Mouse (Mus musculus): ENCODE data around the gene Ang.

The Ang gene

GRCm38 (mm10) chr14:51129624-51129975 is 38.6 kb downstream of the Ang start:
- DNase-seq: peak in 1 of 2 experiments; percentile 11

- DNase-seq: peak in 1 of 2 experiments; percentile 10
These were observed 39.5 kb downstream of the Ang start for GRCm38 (mm10) chr14:51130315-51130940.

DNA sequence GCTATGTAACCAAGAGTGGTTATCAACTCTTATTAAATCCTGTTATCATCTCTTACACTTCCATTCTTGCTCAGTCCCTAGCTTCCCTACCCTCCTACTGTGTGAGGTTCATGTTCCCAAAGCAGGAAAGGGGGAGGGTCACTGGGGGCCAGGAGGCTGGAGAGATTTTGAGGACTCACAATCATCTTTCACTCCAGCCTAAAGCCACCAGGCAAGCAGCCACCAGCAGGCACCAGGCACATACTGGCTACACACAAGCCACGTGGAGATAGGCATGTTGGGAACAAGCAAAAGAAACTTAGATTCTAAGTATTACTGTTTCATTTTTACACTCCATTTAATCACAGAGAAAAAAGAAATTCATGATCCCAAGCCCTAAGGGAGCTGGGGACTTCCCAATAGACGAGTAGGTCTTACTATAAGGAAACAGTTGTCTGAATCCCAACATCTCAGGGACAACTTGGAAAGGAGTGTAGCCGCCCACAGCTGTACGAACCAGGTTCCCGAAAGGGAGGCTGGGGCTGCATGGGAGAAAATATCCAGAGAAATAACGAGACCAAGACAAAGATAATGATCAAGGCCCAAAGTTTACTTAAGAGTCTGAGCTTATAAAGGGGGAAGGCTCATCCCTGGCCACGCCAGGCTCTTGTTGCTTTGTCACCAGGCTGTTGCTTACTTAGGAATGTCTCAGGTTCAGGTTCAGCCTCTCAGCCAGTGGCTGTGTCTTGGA is 40.3 kb downstream of the Ang start:
- no peak for DNase-seq

- peak; percentile 20 to 22 for DNase-seq
These were observed 41.4 kb downstream of the Ang start for GRCm38 (mm10) chr14:51132372-51132771.

- DNase-seq: no peak
These were observed 49.4 kb downstream of the Ang start for GRCm38 (mm10) chr14:51140342-51140741.

DNA sequence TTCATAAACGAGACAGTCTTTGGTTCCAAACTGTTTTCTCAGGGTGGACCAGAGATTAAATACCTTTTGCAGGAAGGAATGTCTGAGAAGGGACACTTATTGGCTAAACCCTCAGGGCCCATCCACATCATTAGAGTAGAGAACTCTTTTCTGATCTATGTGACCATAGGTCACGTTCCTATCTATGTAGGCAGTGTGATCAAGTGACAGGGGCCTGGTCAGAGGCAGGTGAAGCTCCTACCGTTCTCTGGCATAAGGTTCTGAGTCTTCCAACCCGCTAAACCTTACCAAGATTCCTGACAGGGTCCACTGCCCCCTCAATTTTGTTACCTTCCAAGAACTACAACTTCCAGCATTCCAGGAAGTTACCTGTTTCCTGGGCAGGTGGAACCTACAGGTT is 51.2 kb downstream of the Ang start:
- no peak for DNase-seq

DNA sequence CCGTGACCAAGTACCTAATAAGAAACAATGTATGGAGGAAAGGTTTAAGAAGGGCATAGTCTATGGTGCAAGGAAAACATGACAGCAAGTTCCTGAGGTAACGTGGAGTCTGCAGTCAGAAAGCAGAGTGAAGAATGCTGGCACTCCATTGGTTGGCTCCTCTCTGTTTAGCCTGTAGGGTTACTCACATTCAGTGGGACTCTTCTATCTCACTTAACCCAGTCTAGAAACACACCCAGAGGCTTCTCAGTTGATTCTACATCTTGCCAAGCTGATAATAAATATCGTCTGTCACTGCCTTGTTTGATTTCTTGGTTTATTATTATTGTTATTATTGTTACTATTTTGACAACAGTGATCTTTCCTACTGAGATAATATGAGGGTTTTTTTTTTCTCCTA is 51.6 kb downstream of the Ang start:
- DNase-seq: no peak

- no peak for DNase-seq
These were observed 52.3 kb downstream of the Ang start for GRCm38 (mm10) chr14:51143287-51143686.

- DNase-seq: no peak
These were observed 53.0 kb downstream of the Ang start for GRCm38 (mm10) chr14:51143937-51144336.

- DNase-seq: no peak
These were observed 53.5 kb downstream of the Ang start for GRCm38 (mm10) chr14:51144451-51144850.

DNA sequence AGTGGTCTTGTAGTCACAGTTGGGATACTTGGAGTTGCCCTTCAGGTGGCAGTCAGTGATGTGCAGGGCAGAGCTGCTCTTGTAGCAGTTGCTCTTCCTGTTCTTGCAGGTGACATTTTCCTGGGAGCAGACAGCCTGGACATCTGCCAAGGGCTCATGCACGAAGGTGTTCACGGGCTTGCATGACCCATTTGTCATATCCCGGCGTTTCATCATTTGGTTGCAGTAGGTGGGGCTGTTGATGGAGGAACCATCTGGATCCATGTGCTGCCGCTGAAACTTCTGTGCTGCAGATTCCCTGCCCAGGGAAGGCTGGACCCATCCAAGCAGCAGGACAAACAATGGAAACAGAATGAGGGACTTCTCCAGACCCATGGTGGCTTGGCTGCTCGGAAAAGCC is 54.6 kb downstream of the Ang start:
- DNase-seq: no peak

DNA sequence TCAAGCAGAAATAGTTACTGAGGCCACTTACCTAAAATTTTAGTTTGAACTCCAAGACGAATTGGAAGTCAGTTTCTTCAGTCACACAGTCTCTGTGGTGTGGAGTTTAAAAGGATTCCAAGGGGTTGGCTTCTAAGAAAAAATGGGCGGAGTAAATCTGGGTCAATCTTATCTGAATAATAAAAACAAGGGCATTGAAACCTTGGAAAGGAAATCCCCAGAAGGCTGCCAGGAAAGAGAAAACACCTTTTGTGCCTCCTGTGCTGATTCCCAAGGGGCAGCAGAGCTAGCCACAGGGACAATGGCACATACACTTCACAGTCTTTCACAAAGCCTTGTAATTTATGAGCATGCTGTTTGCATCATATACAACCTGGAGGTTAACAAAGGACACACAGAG is 55.7 kb downstream of the Ang start, which contains the start of gene Rnase1:
TSS of gene Rnase1 (minus strand) at position 101 of the 400 bp plus-strand sequence.
- DNase-seq: no peak

DNA sequence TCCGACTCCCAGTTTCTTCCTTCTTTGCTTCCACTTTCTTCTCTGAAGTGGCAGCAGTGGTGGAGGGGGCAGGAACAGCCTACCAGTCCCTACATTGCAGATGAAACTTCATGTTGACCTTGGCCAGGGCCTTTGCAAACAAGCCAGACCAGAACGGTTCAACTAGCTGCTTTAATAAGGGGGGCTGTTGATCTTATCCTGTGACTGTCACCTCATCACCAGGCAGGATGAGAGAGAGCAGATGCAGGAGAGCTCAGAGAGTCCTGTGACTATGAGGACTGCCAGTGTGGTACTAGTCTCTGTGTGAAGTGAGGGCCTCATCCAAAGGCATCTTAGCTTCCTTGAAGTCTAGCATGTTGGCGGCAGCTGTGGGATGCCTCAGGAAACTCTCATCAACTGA is 57.1 kb downstream of the Ang start:
- DNase-seq: no peak

DNA sequence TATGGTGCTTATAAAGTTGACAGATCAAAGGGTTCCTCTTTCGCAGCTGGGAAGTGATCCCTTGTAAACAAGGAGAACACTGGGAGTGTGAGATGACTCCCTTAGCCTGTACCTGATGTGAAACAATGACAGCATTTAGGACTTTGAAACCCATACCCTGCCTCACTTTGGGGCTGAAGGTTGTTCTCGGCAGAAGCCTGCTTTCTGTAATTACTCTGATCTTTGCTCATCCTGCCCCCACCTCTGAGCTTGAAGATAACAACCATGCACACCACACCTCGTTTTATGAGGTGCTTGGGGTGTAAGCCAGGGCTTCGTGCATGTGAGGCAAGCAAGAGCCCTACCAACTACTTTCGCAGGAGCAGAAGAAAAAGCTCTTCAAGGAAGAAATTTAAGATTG is 58.2 kb downstream of the Ang start:
- DNase-seq: no peak

DNA sequence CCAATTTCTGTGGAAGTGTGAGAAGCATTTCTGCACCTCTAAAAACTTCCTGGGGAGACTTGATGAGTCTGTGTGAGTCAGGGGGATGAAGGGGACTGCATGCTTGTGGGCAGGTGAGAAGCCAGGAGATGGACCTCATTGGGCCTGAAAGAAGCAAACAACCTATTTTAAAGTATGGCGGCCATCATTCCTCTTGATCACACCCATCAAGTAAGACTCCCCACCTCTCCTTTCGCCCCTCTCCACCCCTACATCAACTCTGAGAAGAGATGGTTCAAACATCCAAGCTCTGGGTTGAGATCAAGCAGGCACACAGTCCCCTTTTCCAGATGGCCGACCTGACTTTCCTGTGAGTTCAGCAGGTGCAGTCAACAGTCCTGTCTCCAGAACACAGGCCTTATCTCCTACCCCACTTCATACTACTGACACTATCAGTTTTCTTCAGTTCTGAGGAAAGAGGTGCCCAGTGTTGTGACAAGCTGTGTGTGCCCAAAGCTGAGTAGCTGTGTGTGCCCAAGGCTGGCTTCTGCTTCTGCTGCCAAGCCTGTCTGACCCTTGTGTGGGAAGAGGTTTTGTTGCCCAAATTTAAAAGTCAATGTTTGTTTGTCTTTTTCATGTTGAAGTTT is 59.4 kb downstream of the Ang start:
- DNase-seq: no peak

All from B cell, adult 2 months (primary cell).